Mouse (Mus musculus) thymus, postnatal 0 days (tissue): Measurements from ENCODE around the gene Anks1b. TPM values are rescaled to one million over a fixed set of nuclear protein-coding genes. Genes with fewer than 3 reads are reported as not detected.

Experiments
- DNase-seq: peaks from one replicate; pipeline ENCODE4 v3.0.0-alpha.2; 2015; ENCODE audit warnings: low spot score
- polyA plus RNA-seq: library from polyadenylated mRNA; unstranded; fragments of >200 nt; fragmentation: Nextera tagmentation; extraction: Ambion mirVana; gene quantifications from 2 replicates; pipeline ENCODE4 v1.2.1, GENCODE M21; 2015

Anks1b gene
- 0.09 and 0.18 TPM in 2 replicates for polyA plus RNA-seq

GRCm38 (mm10) chr10:89873146-89873950 lies at the start of gene Anks1b:
Gene Anks1b (plus strand): TSS chr10:89873509.
- peak; percentile 27 for DNase-seq

DNA sequence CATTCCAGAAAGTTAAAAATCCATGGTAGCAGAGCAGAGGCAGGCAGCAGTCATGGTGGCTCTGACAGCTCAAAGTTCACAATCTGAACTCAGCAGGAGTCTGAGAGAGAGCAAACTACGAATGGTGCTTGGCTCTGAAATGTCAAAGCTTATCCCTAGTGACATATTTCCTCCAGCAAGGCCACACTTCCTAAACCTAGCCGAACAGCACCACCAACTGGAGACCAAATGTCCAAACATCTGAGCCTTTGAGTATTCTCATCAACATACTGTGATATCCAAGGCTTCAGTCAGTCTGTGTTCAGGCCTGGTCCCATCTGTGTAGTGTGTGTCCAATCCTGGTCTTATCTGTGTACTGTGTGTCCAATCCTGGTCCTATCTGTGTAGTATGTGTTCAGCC lies 49.4 kb upstream of the Anks1b start:
- DNase-seq, result peak; percentile 58

DNA sequence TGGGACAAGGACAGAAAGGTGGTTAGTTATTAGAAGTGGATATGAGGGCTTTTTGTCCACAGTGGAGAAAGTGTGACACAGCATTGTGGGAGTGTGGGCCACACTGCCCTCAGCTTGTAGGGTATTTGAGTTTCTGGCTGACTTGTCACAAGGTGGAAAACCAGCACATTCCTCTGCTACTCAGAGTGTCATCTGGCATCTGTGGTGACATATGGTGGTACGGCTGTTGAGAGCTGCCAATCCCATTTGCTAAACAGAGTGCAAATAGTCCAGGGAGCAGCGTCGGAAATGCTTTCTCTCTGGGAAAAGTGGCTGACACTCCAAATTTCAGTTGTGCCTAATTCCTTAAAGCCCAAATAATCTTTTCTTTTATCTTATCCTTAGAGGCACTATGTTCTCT lies 46.4 kb upstream of the Anks1b start:
- DNase-seq, result no peak

GRCm38 (mm10) chr10:89832334-89832733 lies 41.0 kb upstream of the Anks1b start:
- DNase-seq, result peak; percentile 8

DNA sequence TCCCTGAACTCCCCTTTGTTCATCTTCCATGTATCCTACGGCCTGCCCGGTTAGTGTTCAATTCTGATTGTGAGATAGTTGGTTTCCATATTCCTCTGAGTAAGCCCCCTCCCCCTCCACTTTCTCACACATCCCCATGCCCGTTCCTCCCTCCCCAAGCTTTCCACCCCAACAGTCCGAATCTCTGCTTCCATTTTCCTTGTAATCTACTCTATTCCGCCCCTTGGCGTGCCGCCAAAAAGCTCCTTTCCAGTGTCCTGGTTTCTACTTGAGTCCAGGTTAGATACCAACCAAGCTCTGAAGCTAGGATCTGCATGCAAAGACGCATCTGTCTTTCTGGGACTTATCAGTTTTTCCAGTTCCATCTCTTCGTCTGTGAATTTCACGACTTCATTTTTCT lies 40.1 kb upstream of the Anks1b start:
- DNase-seq, result no peak

GRCm38 (mm10) chr10:89837476-89837875 lies 35.8 kb upstream of the Anks1b start:
- DNase-seq, result peak; percentile 9

GRCm38 (mm10) chr10:89838834-89839233 lies 34.5 kb upstream of the Anks1b start:
- DNase-seq, result no peak

GRCm38 (mm10) chr10:89850951-89851350 lies 22.4 kb upstream of the Anks1b start:
- no peak for DNase-seq

DNA sequence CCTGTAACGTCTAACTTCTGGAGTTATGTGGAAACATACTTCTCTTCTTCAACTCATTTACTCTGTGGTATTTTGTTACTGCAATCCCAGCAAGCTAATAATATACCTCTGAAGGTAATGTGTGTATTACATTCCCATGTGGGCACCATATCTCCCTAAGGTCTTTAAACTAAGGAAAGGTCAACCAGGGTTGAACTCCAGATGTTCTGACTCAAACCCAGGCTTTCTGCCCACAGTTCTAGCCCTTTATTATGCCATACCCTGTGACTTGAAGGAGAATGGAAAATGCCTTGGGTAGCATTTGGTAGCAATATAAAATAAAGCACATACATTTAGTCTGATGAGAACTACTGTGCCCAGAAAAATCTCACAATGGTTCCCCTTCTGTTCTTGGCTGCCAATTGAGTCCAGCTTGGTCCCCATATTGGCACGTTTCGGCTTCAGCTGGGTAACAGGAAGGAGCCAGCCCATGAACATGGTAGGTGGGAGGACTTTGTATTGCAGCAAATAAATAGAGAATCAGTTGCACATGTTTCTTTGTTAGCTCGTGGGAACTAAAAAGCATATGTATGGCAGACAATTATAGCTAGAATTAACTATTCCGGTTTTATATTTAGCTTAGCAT lies 17.9 kb upstream of the Anks1b start:
- no peak for DNase-seq

DNA sequence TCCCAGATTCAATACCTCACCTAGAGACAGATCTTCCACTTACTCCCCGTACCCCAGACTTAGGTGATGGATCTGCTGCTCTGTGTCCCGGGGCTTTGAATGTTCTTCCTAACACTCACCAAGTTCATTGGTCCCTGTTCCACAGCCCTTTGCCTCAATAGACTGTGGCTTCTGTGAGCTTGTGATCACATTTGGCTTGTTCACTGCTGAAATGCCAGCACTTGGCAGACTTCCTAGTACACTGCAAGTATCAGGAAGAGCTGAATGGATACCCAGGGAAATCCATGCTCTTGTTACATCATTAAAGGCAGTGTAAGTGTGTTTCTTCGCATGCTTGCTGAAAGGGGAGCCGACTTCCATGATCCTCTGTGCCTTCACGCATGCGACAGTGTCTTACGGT lies 17.0 kb upstream of the Anks1b start:
- DNase-seq, result no peak

GRCm38 (mm10) chr10:89868211-89868610 lies 5.1 kb upstream of the Anks1b start:
- no peak for DNase-seq

- DNase-seq, result no peak
Observed at GRCm38 (mm10) chr10:89868836-89869235, 4.5 kb upstream of the Anks1b start.

DNA sequence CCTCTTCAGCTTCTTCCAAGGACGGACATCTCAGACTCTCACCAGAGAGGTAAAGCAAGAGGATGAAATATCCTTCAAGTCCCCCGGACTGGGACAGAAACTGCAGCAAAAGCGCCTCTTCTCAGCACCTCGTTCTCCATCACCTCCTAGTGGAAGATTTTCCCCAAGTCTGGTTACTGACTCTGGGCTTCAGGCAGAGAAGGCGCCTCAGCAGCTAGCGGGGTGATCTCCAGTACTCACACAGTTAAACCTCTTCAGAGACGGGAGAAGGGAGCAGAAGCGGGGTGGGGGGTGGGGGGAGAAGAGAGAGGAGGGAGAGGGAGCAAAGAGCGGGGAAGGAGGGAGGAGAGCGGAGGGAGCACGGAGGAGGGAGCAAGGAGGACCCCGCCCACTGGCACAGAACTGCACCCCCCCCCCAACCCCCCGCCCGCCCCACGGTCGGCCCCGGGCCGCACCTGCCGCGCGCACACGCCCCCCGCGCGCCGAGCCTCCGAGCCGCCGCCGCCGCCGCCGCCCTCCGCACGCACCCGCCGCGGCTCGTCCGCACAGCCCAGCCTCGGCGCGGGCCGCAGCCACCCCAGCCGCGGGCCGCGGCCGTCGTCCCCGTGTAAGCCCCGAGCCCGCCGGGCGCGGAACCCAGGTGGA lies 686 bp upstream of the Anks1b start:
- no peak for DNase-seq

GRCm38 (mm10) chr10:89874036-89874435 lies 727 bp downstream of the Anks1b start:
- DNase-seq, result no peak

- no peak for DNase-seq
Observed at GRCm38 (mm10) chr10:89883561-89883960, 10.3 kb downstream of the Anks1b start.

DNA sequence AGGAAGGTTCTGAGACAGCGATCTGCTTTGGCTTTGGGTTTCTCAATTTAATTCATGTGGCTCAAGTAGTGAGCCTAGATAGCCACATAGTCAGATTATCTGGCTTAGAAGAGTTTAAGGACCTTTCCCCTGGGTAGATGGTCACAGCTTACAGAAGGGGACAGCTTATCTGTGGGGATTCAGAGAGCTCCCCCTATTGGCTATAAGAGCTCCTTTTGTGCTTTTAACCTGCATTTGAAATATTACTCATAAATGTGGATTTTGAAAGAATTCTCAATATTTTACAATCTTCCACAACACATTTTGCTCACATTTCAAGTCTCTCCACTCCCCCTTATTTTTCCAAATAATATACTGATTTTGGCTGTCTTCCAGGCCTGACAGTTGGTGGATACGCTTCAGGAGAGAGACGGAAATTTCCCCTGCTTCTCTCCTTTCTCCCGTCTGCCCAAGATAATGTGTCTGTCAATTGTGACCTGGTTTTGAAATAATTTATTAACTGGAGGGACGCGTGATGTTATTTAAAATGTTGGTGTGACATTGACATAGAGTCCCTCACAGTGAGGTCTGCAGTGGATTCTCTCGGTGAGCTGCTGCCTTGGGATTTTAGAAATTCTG lies 29.5 kb downstream of the Anks1b start:
- peak; percentile 3 for DNase-seq

DNA sequence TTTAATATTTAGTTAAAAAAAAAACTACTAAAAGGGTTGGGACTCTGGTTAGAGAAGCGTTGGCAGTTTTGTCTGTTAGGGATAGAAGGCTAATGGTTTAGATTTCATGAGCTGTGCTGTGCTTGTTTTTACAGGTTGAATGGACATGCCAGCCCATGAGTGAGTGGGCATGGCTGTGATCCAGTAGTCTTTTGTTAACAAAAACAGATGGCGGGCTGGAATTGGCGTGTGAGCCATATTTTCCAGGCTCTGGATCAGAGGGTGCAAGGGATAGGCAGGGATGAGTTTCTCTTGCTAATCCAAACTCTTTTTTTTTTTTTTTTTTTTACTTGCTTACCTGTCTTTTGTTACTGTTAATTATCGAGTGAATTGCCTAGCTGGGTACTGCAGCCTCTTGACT lies 38.6 kb downstream of the Anks1b start:
- no peak for DNase-seq

DNA sequence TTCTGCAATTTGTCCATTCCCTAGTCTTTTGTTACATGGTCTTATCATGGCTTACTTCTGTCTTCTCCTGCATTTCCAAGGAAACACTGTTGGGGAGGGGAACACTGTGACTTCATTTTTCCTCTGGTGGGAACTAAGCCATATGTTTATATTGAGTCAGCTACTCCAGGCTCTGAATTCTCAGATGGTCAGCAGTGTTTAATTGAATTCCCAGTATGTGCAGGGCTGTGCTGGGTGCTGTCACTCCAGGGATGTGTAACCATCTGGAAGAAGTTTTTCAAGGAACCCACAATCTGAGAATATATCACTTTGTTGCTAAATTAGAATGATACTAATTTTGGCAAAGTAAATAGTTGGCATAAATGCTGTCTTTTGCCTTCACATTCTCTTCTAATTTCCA lies 39.9 kb downstream of the Anks1b start:
- DNase-seq, result no peak

DNA sequence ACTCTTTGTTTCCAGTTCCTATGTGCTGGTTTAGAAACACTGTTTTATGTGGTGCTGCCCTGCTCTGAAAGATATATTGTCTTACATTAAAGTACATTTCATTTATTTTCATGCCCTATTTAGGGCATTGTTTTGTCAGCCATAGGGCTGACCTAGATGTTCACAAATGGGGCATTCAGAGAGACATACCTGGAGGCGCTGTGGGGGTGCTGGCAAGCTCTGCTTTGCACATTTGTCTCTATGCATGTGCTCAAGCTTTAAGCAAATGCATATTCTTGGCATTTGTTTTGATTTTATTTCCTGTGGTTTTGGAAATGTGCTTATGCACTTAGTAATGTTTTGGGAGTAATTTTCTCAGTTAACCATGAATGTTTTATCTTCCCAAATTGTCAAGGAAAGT lies 43.8 kb downstream of the Anks1b start:
- DNase-seq, result no peak

DNA sequence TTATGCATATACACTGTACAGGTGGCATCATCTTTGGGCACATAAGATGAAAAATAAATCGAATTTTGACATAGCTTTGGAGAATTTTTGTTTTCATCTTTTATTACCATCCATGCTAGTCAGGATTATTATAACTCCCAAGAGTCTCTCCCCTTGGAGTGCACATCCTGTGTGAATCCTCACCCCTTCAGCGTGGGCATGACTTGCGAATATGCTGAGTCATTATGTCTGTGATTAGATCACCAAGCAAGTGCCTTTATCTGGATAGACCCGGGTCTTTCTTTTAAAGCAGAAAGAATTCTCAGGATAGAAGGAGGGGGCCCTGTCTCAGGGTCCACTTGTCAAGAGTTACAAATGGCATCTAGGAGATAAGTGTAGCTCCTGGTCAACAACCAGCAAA lies 48.7 kb downstream of the Anks1b start:
- DNase-seq, result no peak

- DNase-seq, result no peak
Observed at GRCm38 (mm10) chr10:89942180-89942579, 68.9 kb downstream of the Anks1b start.
